Mouse (Mus musculus): ENCODE data around the gene Hagh. TPM values are rescaled to one million over a fixed set of nuclear protein-coding genes. Genes with fewer than 3 reads are reported as not detected.

Gene Hagh
- polyA plus RNA-seq, 1 experiment from 2014 or later, result 38.9 TPM

DNA sequence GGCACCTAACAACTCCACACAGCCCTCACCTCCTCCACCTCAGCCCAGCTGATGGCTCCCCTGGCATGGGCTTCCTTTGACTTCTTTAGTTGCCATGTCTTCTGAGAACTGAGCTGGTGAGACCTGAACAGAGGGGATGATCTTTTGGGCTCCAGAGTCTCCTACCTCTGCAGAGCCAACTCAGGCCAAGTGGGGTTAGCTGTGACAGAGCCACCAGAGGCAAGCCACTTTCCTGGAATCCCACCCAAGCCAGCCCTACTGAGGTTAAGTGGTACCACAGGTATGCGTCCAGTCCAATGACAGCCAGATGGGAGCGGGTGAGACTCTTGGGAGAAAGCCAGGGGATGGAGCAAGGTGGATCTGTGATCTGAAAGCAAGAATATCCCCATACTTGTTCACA, 53.3 kb downstream of the Hagh start:
- peaks cover 41% of the 10 kb centered on the region for H3K4me1 ChIP-seq
- H3K4me3 ChIP-seq, result no peak overlapping the region
- H3K27ac ChIP-seq, result no peak overlapping the region
- DNase-seq (ENCODE audit: low spot score), result no peak
- WGBS, result 90% methylated on average over 2 of the region's 2 CpGs
- H3K9me3 ChIP-seq, result no peaks in the 10 kb centered on the region
- no peaks in the 10 kb centered on the region for H3K27me3 ChIP-seq (ENCODE audit: insufficient read depth, poor library complexity, severe bottlenecking)
- H3K36me3 ChIP-seq, result peaks cover 67% of the 10 kb centered on the region

DNA sequence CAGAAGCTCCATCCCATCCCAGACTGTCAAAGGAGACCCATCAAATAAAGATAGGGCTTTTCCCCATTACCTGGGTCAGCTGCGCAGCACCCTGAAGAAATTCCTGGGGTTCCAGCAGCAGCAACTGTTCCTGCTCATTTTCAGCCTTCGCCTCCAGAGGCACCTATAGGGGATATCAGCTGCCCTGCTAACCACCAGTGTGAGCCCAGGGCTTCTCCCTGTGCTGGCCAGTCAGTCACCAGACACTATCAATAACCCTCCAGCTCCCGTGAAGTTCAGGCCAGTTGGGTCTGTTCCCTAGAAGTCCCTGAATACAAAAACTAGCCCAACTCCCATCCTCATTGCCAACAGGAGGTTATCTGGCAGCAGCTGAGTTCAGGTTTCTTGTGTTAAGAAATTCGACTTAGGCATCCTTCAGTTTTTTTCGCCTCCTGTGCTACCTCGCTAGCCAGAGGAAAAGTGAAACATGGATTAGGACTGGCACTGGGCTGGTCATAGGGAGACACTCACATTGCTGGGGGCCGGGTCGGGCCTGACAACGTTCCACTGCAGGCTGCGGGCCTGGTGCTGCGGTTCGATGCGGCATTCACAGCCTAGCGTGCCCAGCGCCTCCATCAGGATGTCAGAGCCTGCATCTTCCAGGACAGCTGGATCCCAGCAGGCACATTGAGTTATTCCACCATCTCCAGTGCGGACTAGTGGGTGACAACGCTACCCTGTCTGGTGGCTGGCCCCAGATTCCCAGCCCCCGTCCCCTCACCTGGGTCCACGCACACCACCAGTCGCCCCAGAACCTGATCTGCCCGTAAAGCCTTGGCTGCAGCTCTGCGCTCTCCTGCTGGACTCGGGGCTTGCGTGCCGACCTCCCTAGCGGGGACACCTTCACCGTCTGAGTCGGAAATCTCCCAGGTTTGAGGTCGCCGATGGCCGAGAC, 54.4 kb downstream of the Hagh start:
- Histone ChIP-seq H3K27me3 (ENCODE audit: insufficient read depth, poor library complexity, severe bottlenecking) (no peaks in the 10 kb centered on the region), H3K27ac (peak overlapping the region; percentile 94), H3K4me1 (peaks cover 47% of the 10 kb centered on the region), H3K36me3 (peaks cover 69% of the 10 kb centered on the region), H3K9me3 (no peaks in the 10 kb centered on the region), H3K4me3 (peak overlapping the region; percentile 93)
- 11% methylated on average over 31 of the region's 31 CpGs for WGBS
- DNase-seq (ENCODE audit: low spot score), result no peak

- Histone ChIP-seq H3K4me3 (peak within 1 kb of the TSS; percentile 93), H3K36me3 (peaks cover 71% of the 10 kb centered on the region), H3K9me3 (no peaks in the 10 kb centered on the region), H3K27ac (peak within 1 kb of the TSS; percentile 94), H3K27me3 (ENCODE audit: insufficient read depth, poor library complexity, severe bottlenecking) (no peaks in the 10 kb centered on the region), H3K4me1 (peaks cover 49% of the 10 kb centered on the region)
- WGBS, result under 1% methylated on average over 62 of the region's 62 CpGs
- peak; percentile 94 for DNase-seq (ENCODE audit: low spot score)
Observed at GRCm38 (mm10) chr17:24894995-24895547, 55.1 kb downstream of the Hagh start, which contains the start of the genes Eme2 and Mrps34. TSS of gene Eme2 (minus strand) at chr17:24895087. TSS of gene Mrps34 (plus strand) at chr17:24895116.

GRCm38 (mm10) chr17:24895571-24896240, 55.8 kb downstream of the Hagh start:
- Histone ChIP-seq H3K27me3 (ENCODE audit: insufficient read depth, poor library complexity, severe bottlenecking) (no peaks in the 10 kb centered on the region), H3K9me3 (no peaks in the 10 kb centered on the region), H3K4me1 (peaks cover 49% of the 10 kb centered on the region), H3K4me3 (peak overlapping the region; percentile 93), H3K27ac (peak overlapping the region; percentile 94), H3K36me3 (peaks cover 71% of the 10 kb centered on the region)
- DNase-seq (ENCODE audit: low spot score), result no peak
- 13% methylated on average over 23 of the region's 23 CpGs for WGBS

GRCm38 (mm10) chr17:24896241-24896992, 56.5 kb downstream of the Hagh start, which contains the start of gene Nme3:
TSS of gene Nme3 (plus strand) at chr17:24896500.
- Histone ChIP-seq H3K9me3 (no peaks in the 10 kb centered on the region), H3K36me3 (peaks cover 71% of the 10 kb centered on the region), H3K4me3 (peak within 1 kb of the TSS; percentile 93), H3K4me1 (peaks cover 49% of the 10 kb centered on the region), H3K27me3 (ENCODE audit: insufficient read depth, poor library complexity, severe bottlenecking) (no peaks in the 10 kb centered on the region), H3K27ac (peak within 1 kb of the TSS; percentile 94)
- WGBS, result 2% methylated on average over 50 of the region's 50 CpGs
- DNase-seq (ENCODE audit: low spot score), result peak; percentile 93

DNA sequence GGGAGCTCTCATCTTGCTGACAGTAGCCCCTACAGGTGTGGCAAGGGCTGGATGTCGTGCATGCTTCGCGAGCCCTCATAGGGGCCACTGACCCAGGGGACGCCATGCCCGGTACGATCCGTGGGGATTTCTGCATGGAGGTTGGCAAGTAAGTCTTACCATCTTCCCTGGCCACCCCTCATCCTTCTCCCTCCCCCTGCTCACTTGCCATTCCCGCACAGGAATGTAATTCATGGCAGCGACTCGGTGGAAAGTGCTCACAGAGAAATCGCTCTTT, 57.0 kb downstream of the Hagh start:
- 39% methylated on average over 11 of the region's 11 CpGs for WGBS
- no peaks in the 10 kb centered on the region for H3K9me3 ChIP-seq
- H3K4me3 ChIP-seq, result peak overlapping the region; percentile 93
- H3K4me1 ChIP-seq, result peaks cover 49% of the 10 kb centered on the region
- H3K27me3 ChIP-seq (ENCODE audit: insufficient read depth, poor library complexity, severe bottlenecking), result no peaks in the 10 kb centered on the region
- peaks cover 71% of the 10 kb centered on the region for H3K36me3 ChIP-seq
- H3K27ac ChIP-seq, result peak overlapping the region; percentile 94
- no peak for DNase-seq (ENCODE audit: low spot score)

- H3K4me3 ChIP-seq, result peak overlapping the region; percentile 93; the same call in 1 of the 2 replicates
- no peaks in the 10 kb centered on the region for H3K27me3 ChIP-seq (ENCODE audit: insufficient read depth, poor library complexity, severe bottlenecking)
- H3K4me1 ChIP-seq, result peaks cover 49% of the 10 kb centered on the region
- H3K36me3 ChIP-seq, result peaks cover 71% of the 10 kb centered on the region
- H3K27ac ChIP-seq, result 0 out of 2 replicates have a peak overlapping the region, but pooled peaks have one; percentile 94
- WGBS, result 77% methylated on average over 4 of the region's 4 CpGs
- DNase-seq (ENCODE audit: low spot score), result no peak
- H3K9me3 ChIP-seq, result no peaks in the 10 kb centered on the region
Observed at GRCm38 (mm10) chr17:24897600-24897999, 57.7 kb downstream of the Hagh start.

- Histone ChIP-seq H3K27ac (no peak overlapping the region), H3K27me3 (ENCODE audit: insufficient read depth, poor library complexity, severe bottlenecking) (no peaks in the 10 kb centered on the region), H3K36me3 (peaks cover 71% of the 10 kb centered on the region), H3K9me3 (no peaks in the 10 kb centered on the region), H3K4me3 (peak overlapping the region; percentile 93; the same call in 1 of the 2 replicates), H3K4me1 (peaks cover 48% of the 10 kb centered on the region)
- WGBS, result 76% methylated on average over 4 of the region's 4 CpGs
- no peak for DNase-seq (ENCODE audit: low spot score)
Observed at GRCm38 (mm10) chr17:24898041-24898854, 58.3 kb downstream of the Hagh start.

GRCm38 (mm10) chr17:24899153-24899552, 59.2 kb downstream of the Hagh start:
- 79% methylated on average over 5 of the region's 5 CpGs for WGBS
- Histone ChIP-seq H3K36me3 (peaks cover 75% of the 10 kb centered on the region), H3K27me3 (ENCODE audit: insufficient read depth, poor library complexity, severe bottlenecking) (no peaks in the 10 kb centered on the region), H3K9me3 (no peaks in the 10 kb centered on the region), H3K4me1 (peaks cover 41% of the 10 kb centered on the region), H3K4me3 (no peak overlapping the region), H3K27ac (no peak overlapping the region)
- no peak for DNase-seq (ENCODE audit: low spot score)

- 93% methylated on average over 6 of the region's 6 CpGs for WGBS
- peaks cover 84% of the 10 kb centered on the region for H3K36me3 ChIP-seq
Observed at GRCm38 (mm10) chr17:24900014-24900413, 60.1 kb downstream of the Hagh start.

DNA sequence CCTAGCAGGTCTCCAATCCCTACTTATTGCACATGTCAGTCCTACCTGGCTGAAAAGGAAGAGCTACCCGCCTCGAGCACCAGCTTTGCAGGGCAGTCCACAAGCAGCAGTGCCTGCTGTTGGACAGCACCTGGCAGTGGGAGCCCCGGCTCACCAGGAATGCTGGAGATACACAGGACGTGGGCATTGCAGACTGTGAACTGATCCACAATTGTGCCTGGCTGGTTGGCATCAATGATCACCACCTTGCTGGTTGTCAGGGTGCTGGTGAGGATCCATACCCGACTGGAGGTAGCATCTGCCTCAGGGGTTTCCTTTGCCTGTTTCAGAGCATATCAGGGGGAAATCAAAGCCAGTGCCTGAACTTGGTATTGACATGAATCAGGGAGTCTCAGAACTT, 62.2 kb downstream of the Hagh start:
- no peak for DNase-seq (ENCODE audit: low spot score)
- Histone ChIP-seq H3K9me3 (no peaks in the 10 kb centered on the region), H3K4me1 (peaks cover 22% of the 10 kb centered on the region), H3K27me3 (ENCODE audit: insufficient read depth, poor library complexity, severe bottlenecking) (no peaks in the 10 kb centered on the region), H3K4me3 (no peak overlapping the region), H3K27ac (no peak overlapping the region), H3K36me3 (peaks cover 100% of the 10 kb centered on the region)
- 91% methylated on average over 5 of the region's 5 CpGs for WGBS

More at GRCm38 (mm10) chr17:24900014-24900413, 60.1 kb downstream of the Hagh start:
- H3K4me3 ChIP-seq, result no peak overlapping the region
- DNase-seq (ENCODE audit: low spot score), result no peak
- H3K9me3 ChIP-seq, result no peaks in the 10 kb centered on the region
- no peak overlapping the region for H3K27ac ChIP-seq
- no peaks in the 10 kb centered on the region for H3K27me3 ChIP-seq (ENCODE audit: insufficient read depth, poor library complexity, severe bottlenecking)
- peaks cover 36% of the 10 kb centered on the region for H3K4me1 ChIP-seq

All from heart, embryonic 10.5 days (tissue).